Mouse (Mus musculus) megakaryocyte, embryonic 14.5 days (primary cell): ENCODE measurements around the gene Myo5c. TPM values are rescaled to one million over a fixed set of nuclear protein-coding genes. Genes with fewer than 3 reads are reported as not detected.

Source experiments
- H3K27me3 ChIP-seq: replicated peaks from 2 replicates; pipeline ENCODE3; 2012; ENCODE audit warnings: inconsistent platforms
- H3K36me3 ChIP-seq: replicated peaks from 2 replicates; pipeline ENCODE3; 2012; ENCODE audit warnings: low read length, inconsistent platforms, mixed read lengths
- H3K4me1 ChIP-seq: 2 replicates; pipeline ENCODE4 v1.6.1; 2012; ENCODE audit warnings: inconsistent platforms
- H3K4me3 ChIP-seq: replicated peaks from 2 replicates; pipeline ENCODE3; 2012; ENCODE audit warnings: moderate library complexity, mild to moderate bottlenecking, inconsistent platforms
- H3K9me3 ChIP-seq: 2 replicates; pipeline ENCODE4 v1.6.1; 2012; ENCODE audit warnings: inconsistent platforms
- FLI1 ChIP-seq: IDR thresholded peaks from 2 replicates; pipeline ENCODE4 v1.6.1; 2012; ENCODE audit warnings: low read length, inconsistent platforms, mixed read lengths
- GATA1 ChIP-seq: IDR thresholded peaks from 3 replicates; pipeline ENCODE4 v1.6.1; 2012; ENCODE audit warnings: mixed read lengths, low read length, inconsistent platforms, borderline replicate concordance
- polyA plus RNA-seq: library from polyadenylated mRNA; stranded (reverse); fragments of >175 nt; gene quantifications from 2 replicates; pipeline ENCODE4 v1.2.3, GENCODE M21; 2012; ENCODE audit warnings: low replicate concordance; ENCODE audit not compliant: insufficient read depth

Gene Myo5c
- polyA plus RNA-seq, 1 experiment = 0.27 TPM

DNA sequence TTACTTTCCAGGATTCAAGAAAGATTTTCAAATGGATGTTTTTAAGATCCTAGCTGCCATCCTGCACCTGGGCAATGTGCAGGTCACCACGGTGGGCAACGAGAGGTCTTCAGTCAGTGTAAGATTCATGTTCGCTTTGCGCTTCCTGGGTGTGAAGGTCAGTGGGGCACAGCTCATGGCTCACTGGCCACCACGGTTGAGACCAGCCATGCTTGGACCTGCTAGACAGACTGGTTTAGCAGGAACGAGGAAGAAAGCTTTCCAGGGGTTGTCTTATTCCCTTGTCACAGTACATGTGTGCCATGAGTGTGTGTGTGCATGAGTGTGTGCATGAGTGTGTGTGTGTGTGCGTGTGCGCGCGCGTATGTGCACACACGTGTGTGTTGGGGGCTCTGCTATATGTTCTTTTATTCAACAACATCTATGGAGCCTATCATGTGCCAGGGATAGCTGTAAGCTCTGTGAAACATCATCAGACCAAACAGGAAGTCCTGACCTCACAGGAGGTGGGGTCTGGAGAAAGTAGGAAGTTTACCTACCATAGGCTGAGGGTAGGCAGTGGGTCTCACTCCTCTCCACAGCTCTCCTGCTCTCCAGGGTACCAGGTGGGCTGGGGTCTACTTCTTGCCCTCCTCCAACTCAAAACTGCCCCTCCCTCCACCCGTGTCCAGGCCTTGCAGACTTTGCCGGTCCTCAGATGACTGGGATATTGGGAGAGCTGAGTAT is 24.2 kb downstream of the Myo5c start:
- Histone ChIP-seq H3K4me3 (peak overlapping the region; percentile 73), H3K9me3 (no peaks in the 10 kb centered on the region; the same call in 1 of the 2 replicates), H3K4me1 (peaks cover 91% of the 10 kb centered on the region), H3K27me3 (no peaks in the 10 kb centered on the region), H3K36me3 (peaks cover 6% of the 10 kb centered on the region)
- TF ChIP-seq GATA1 (no peak), FLI1 (no peak)

DNA sequence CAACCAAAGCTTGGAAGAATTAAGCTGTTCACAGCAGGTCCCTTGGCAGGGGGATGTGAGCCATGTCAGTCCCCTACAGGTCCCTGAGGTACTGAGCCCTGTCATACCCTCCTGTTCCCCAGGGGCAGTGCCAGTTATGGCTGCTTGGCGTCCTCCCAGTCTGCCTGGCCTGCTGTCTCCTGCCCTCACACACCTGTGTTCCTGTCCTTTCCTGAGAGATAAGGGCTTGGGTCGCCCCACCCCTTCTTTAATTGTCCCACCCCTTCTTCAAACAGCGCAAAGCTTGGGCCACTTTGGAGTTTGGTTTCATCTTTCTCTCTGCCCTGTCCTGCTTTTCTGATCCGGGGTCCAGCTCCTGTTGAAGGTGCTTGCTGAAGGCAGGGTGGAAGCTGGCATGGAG is 27.0 kb downstream of the Myo5c start:
- TF ChIP-seq FLI1 = no peak
- TF ChIP-seq GATA1 = no peak
- H3K4me3 ChIP-seq = no peak overlapping the region
- no peaks in the 10 kb centered on the region; the same call in 1 of the 2 replicates for H3K9me3 ChIP-seq
- H3K27me3 ChIP-seq = no peaks in the 10 kb centered on the region
- peaks cover 91% of the 10 kb centered on the region for H3K4me1 ChIP-seq
- peaks cover 6% of the 10 kb centered on the region for H3K36me3 ChIP-seq

DNA sequence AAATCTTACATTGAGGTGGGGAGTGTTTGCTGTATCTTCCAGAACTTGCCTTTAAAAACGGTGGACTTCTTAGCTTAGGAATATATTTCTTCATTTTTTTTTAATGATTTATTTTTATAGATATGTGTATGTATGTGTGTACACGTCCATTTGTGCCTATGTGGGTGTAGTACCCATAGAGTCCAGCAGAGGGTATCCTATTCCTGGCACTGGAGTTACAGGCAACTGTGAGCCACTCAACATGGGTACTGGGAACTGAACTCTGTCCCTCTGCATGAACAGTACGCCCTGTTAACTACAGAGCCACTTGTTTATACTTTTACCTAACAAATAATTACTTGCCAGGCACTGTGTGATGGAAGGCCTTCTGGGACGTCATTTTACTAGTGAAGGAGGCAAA is 27.8 kb downstream of the Myo5c start:
- no peaks in the 10 kb centered on the region; the same call in 1 of the 2 replicates for H3K9me3 ChIP-seq
- H3K4me3 ChIP-seq = no peak overlapping the region
- peaks cover 6% of the 10 kb centered on the region for H3K36me3 ChIP-seq
- TF ChIP-seq FLI1 (no peak), GATA1 (no peak)
- peaks cover 91% of the 10 kb centered on the region for H3K4me1 ChIP-seq
- no peaks in the 10 kb centered on the region for H3K27me3 ChIP-seq

- peaks cover 6% of the 10 kb centered on the region for H3K36me3 ChIP-seq
- H3K4me1 ChIP-seq = peaks cover 88% of the 10 kb centered on the region
- no peak for TF ChIP-seq FLI1
- TF ChIP-seq GATA1 = no peak
- no peaks in the 10 kb centered on the region; the same call in 1 of the 2 replicates for H3K9me3 ChIP-seq
- H3K27me3 ChIP-seq = no peaks in the 10 kb centered on the region
- H3K4me3 ChIP-seq = peak overlapping the region; percentile 82
These were observed 29.6 kb downstream of the Myo5c start for GRCm38 (mm10) chr9:75261332-75261872.

- H3K36me3 ChIP-seq = peaks cover 6% of the 10 kb centered on the region
- no peaks in the 10 kb centered on the region for H3K27me3 ChIP-seq
- H3K9me3 ChIP-seq = no peaks in the 10 kb centered on the region; the same call in 1 of the 2 replicates
- H3K4me3 ChIP-seq = peak overlapping the region; percentile 82
- TF ChIP-seq FLI1 = no peak
- no peak for TF ChIP-seq GATA1
- peaks cover 88% of the 10 kb centered on the region for H3K4me1 ChIP-seq
These were observed 30.5 kb downstream of the Myo5c start for GRCm38 (mm10) chr9:75262235-75262826.

DNA sequence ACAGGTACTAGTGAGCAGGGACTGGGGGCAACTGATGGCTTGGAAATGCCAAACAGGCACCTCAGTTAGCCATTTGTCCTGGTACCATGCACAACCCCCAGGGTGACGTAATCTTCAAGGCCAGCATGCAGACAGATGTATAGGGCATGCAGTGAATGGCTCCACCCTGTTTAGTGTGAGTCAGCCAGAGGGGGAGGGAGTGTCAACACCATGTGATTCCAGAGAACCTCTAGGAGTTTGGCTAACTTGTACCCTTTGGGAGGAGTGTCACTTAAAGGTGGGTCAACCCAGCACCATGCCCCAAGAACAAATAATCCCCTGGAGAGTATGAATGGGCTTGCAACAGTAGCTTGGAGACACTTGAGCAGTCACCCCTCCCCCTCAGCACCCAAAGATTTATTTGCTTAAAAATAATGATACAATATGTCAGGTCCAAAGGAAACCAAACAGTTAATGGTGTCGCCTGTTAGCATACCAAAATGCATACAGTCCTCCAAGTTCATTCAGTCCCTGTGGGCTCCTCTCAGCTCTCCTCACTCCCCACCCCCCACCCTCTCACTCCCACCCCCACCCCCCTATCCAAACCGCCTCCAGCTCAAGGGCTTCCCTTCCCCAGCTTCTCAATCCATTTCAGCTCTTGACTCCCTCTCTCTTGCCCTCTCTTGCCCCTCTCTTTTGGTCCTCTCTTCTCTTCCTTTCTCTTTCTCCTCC is 32.3 kb downstream of the Myo5c start:
- no peaks in the 10 kb centered on the region for H3K27me3 ChIP-seq
- H3K4me3 ChIP-seq = no peak overlapping the region
- H3K9me3 ChIP-seq = no peaks in the 10 kb centered on the region; the same call in 1 of the 2 replicates
- peaks cover 4% of the 10 kb centered on the region for H3K36me3 ChIP-seq
- no peak for TF ChIP-seq GATA1
- TF ChIP-seq FLI1 = no peak
- H3K4me1 ChIP-seq = peaks cover 84% of the 10 kb centered on the region

DNA sequence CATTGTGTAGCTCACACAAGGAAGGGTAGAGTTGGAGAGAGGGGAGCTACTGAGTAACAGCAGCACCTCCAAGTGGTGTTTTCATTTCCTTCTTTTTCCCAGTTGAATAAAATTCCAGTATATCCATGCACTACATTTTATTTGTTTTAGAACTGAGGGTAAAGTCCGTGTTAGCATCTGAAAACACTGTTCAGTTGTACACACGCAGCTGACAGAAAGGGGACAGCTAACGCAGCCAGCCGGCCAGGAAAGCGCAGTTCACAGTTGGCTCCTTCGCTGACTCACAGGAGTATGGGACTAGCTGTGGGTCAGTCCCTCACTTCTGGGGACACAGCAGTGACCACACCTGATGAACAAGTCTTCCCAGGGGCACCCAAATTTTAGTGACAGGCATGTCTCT is 35.3 kb downstream of the Myo5c start:
- Histone ChIP-seq H3K4me1 (peaks cover 82% of the 10 kb centered on the region), H3K4me3 (peak overlapping the region; percentile 38), H3K27me3 (peaks cover 2% of the 10 kb centered on the region), H3K9me3 (peaks cover 12% of the 10 kb centered on the region), H3K36me3 (peaks cover 5% of the 10 kb centered on the region)
- TF ChIP-seq GATA1 = no peak
- no peak for TF ChIP-seq FLI1

GRCm38 (mm10) chr9:75270382-75270781 is 38.6 kb downstream of the Myo5c start:
- H3K36me3 ChIP-seq = peaks cover 9% of the 10 kb centered on the region
- H3K4me3 ChIP-seq = no peak overlapping the region
- TF ChIP-seq FLI1 = no peak
- no peak for TF ChIP-seq GATA1
- peaks cover 17% of the 10 kb centered on the region for H3K9me3 ChIP-seq
- H3K4me1 ChIP-seq = peaks cover 57% of the 10 kb centered on the region
- peaks cover 6% of the 10 kb centered on the region for H3K27me3 ChIP-seq

GRCm38 (mm10) chr9:75271539-75271938 is 39.7 kb downstream of the Myo5c start:
- H3K36me3 ChIP-seq = peaks cover 9% of the 10 kb centered on the region
- no peak overlapping the region for H3K4me3 ChIP-seq
- peaks cover 15% of the 10 kb centered on the region for H3K27me3 ChIP-seq
- peaks cover 17% of the 10 kb centered on the region for H3K9me3 ChIP-seq
- TF ChIP-seq GATA1 (no peak), FLI1 (no peak)
- peaks cover 48% of the 10 kb centered on the region for H3K4me1 ChIP-seq

GRCm38 (mm10) chr9:75273646-75274045 is 41.8 kb downstream of the Myo5c start:
- Histone ChIP-seq H3K4me3 (no peak overlapping the region), H3K4me1 (peaks cover 42% of the 10 kb centered on the region), H3K27me3 (peaks cover 31% of the 10 kb centered on the region), H3K9me3 (peaks cover 17% of the 10 kb centered on the region), H3K36me3 (peaks cover 9% of the 10 kb centered on the region)
- TF ChIP-seq FLI1 (no peak), GATA1 (no peak)
